Mouse (Mus musculus) mouse trophoblast stem cell (cell line): ENCODE measurements at regions not wholly inside any gene's neighbourhood (a gene's known extent, or its start where the extent isn't known, plus 50 kb on each side); places are given as distances from the start of the nearest gene placed in this dataset.

Experiments
- in situ Hi-C, 2 experiments: fragments of 300-500 bp; cut with MseI, MboI; formaldehyde crosslinking; loops; 2 replicates in 1 of 2; 3 replicates in 1 of 2; pipeline ENCODE4 v1.15.1; 2025

DNA sequence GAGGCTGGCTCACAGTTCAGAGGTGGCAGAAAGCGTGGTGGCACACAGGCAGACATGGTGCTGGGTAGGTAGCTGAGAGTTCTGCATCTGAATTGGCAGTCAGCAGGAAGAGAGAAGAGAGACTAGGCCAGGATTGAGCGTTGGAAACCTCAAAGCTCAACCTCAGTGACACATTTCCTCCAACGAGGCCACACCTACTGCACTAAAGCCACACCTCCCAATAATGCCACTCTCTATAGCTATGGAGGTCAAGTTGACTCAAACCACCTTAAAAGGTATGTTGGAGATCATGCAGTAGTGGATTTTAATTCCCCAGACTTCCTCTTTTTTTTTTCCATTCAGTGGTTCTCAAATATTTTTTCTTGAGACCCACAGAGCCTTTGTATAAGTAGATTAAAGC lies 57.1 kb downstream of the Ccdc54 start:
- in situ Hi-C loops = loop anchor here in 1 of 2 experiments (5.0 kb wide), 1 partner anchor 203 kb away; no protein-coding TSS in a partner anchor

DNA sequence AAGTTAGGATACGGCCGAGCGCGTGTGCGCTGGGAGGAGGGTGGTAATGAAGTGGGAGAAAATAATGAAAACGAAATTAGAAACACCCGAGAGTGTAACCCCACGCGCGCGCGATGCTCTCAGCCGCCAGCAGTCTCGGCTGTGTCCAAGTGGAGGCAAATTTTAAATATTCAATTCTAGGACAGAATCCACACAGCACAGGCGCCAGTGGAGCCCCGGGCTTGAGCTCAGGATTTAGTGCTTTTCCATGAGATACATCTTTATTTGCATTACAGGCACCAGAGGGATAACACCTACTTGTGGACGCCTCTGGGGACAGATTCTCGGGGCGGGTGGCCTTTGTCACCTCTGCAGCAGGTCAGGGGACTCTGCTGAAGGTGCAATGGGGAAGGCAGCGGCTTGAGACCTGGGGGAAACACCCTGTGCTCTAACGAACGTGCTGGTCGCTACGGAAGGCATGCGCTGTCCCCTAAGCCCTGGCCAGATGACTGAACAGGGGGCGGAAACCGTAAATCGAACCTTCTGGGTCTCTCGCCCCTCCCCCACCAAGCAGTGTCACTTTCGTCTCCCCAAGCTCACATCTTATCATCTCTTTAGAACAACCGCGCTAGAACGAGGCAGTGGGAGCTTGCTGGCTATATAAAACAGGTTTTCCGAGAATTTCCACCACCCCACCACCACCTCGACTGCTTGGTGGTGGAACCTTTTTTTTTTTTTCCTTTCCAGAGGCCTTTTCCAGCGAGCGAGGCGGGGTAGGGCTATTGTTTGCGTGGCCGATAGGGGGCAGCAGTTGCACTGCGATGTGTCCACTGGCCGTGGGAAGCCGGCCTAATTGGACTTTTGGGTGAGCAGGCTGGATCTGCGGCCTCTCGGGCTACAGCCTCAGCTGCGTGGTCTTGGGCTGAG lies 61.2 kb downstream of the Ccdc54 start:
- in situ Hi-C loops = loop anchor here (5.0 kb wide), 2 partner anchors 102 to 208 kb away; no protein-coding TSS in a partner anchor

DNA sequence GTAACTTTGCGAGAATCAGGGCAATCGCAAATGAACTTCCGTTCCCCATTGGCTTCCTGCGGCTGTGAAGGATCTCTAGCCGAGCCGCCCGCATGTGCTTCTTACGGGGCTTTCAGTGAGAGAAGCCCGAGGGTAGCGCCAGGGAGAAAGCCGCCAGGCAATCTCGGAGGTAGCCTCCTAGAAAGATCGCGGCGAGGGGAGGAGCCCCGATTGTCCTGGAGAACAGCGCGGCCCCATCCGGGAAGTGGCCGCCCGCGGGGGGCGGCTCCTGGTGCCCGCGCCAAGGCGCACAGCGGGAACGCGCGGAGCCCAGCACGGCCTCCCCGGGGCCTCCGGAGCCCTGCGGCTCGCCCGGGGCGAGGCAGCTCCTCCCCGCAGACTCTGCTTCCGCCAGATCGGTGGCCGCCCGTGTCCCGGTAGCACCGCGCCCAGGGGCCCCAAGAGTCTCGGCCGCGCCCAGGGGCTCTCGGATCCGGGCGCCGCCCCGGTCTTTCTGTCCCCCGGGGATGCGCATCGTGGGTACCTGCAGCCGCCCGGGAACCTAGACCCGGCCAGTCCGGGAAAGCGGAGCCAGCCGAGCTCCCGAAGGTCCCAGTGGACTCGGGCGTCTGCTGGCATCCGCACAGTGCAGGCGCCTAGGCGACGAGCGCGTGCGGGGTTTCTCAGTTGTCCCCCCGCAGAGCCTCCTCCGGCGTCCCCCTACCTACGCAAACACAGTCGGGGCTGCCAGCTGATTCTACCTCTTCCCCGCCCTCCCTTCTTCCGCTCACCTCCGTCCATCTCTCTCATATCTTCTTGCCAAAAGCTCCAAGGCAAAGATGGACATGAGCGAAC lies 62.1 kb downstream of the Ccdc54 start:
- in situ Hi-C loops = loop anchor here in 1 of 2 experiments (5.0 kb wide), 2 partner anchors 102 to 208 kb away; no protein-coding TSS in a partner anchor

DNA sequence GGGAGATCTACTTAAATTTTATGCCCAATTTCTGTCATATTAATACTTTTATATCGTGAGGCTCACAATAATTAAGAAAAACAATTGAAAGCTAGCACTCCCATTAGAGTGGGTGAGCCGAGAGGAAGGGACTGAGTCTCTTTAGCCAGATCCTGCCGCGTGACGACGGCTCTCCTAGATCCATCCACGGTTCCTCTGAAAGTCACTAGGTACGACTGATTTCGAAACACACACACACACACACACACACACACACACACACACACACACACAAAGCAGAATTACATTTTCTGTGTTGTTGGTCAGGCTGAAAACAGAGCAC lies 62.6 kb downstream of the Ccdc54 start:
- in situ Hi-C loops = loop anchor here in 1 of 2 experiments (5.0 kb wide), 2 partner anchors 101 to 209 kb away; no protein-coding TSS in a partner anchor

DNA sequence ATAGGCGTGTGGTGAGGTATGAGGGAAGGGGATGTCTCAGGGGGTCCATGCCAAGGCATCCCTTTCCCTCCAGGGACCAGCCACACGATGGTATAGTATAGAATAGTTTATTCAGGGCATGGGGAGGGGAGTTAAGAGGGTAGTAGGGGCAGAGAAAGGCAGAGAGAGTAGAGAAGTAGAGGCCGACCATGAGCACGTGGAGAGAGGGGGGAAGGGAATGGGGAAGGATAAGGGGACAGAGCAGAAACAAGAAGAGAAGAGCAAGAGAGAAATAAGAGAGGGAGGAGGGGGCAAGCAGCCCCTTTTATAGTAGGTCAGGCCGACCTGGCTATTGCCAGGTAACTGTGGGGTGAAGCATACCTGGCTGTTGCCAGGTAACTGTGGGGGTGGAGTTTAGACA lies 64.0 kb downstream of the Ccdc54 start:
- in situ Hi-C loops = loop anchor here in 1 of 2 experiments (5.0 kb wide), 2 partner anchors 100 to 210 kb away; no protein-coding TSS in a partner anchor

DNA sequence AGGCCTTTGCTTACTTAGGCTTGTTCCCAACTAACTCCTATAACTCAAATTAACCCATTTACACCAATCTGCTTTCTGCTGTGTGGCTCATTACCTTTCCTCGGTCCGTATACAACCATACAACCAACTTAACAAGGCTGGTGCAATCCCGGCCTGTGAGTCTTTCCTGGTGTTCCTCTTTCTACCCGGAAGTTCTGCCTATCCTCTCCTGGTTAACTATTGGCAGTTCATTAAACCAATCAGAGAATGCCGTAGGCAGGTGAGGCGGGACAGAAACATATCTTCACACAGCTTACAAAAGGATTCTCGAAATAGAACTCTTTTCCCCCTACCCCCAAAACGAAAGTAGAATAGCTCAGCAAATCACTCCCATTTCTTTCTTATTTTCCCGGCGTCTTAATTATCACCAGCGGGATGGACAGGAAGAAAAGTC lies 65.0 kb downstream of the Ccdc54 start:
- in situ Hi-C loops = loop anchor here in 1 of 2 experiments (5.0 kb wide), 2 partner anchors 99 to 211 kb away; no protein-coding TSS in a partner anchor

DNA sequence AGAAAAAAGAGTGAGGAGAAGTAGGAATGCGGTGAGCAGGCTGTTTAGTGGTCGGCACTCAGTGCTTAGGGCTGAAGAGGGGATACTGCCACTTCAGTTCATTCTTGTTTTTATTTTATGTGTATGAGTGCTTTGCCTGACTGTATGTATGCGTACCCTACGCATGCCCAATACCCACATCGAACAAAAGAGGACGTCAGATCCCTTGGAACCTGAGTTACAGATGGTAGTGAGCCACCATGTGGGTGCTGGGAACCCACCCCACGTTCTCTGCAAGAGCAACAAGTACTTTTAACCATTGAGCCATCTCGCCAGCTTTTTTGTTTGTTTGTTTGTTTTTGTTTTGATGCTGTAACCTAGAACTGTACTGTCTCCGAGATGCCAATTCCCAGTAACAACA lies 65.5 kb downstream of the Ccdc54 start:
- in situ Hi-C loops = loop anchor here in 1 of 2 experiments (5.0 kb wide), 2 partner anchors 98 to 212 kb away; no protein-coding TSS in a partner anchor

DNA sequence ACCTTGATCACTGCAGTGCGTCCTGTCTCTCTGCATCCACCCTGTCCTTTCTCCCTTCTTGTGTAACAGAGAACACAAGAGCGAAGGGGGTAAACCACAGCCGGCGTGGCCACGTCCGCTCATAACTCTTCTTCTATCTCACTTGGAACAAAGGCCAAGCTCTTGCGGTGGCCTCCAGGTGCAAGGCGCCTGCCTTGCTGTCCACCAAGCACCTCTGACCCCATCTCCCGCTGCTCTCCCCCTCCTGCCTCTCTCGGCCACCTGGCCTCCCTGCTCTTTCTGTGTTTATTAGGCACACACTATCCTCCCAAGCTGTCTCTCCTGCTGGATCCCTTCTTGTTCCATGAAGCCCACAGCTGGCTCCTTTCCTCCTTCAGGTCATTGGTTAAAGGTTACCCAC lies 71.3 kb downstream of the Ccdc54 start:
- in situ Hi-C loops = no loop called here

DNA sequence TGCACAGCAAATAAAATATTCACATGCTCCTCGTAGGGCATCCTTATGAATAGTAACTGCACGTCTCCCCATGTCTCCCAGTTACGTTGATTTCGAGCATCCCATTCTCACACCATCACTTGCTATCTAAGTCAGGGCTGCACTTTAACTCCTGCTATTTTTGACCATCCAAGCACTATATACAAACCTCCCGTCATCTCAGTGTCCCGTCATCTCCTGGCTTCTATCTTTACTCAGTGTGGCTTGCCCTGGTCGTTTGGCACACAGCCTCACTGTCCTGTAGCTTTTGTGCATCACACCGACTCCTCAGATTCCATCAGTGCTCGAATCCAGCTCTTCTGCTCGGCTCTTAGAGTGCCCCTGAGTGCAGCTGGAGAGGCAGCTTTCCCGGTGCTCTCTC lies 74.4 kb downstream of the Ccdc54 start:
- in situ Hi-C loops = no loop called here

DNA sequence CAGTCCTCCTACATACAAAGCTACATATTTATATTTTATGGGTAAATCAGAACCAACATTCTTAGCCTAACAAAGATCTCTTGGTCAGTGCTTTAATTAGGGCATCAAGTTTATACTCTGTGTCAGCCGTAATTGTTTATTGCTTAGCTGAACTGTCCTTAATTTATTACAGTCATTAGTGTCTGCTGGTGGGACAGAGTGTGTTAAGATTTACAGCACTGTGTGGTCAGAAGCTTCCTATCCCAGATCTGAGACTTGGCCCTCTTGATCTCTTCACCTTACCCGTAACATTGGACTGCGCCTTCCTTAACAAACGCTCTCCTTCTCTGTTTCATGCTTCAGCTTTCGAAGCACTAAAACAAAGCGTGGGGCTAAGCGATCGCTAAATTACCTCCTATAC lies 75.9 kb downstream of the Ccdc54 start:
- in situ Hi-C loops = no loop called here

DNA sequence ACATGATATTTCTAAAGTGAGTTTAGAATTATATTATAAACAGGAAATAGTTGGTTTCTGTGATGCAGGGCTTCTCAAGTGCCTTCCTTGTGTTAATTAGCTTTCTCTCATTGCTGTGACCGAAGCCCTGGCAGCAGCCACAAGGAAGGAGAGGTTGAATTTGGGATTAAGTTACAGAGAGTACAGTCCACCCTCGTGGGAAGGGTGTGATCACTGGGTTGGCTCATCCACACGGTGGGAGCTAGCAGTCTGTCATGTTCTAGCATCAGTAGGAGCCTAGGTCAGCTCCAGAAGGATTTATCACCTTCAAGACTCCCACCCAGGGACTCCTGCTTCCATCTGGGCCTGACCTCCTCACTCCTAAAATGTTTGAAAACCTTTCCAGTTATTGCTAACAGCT lies 78.9 kb downstream of the Ccdc54 start:
- in situ Hi-C loops = no loop called here

DNA sequence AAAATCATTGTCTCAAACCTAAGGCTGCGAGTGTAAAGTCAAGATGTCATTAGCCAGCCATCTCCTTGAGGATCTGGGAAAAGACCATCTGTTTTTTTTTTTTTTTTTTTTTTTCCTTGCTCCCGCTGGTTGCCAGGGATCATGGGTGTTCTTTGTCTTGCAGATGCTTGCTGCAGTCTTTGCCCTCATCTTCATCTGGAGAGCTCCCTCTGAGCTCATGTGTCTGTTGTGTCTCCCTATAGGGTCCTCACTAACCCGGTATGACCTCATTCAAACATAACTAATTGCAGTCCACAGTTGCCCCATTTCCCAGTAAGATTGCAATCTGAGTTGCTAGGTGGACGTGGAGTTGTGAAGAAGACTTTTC lies 77.3 kb upstream of the Bbx start:
- in situ Hi-C loops = no loop called here

DNA sequence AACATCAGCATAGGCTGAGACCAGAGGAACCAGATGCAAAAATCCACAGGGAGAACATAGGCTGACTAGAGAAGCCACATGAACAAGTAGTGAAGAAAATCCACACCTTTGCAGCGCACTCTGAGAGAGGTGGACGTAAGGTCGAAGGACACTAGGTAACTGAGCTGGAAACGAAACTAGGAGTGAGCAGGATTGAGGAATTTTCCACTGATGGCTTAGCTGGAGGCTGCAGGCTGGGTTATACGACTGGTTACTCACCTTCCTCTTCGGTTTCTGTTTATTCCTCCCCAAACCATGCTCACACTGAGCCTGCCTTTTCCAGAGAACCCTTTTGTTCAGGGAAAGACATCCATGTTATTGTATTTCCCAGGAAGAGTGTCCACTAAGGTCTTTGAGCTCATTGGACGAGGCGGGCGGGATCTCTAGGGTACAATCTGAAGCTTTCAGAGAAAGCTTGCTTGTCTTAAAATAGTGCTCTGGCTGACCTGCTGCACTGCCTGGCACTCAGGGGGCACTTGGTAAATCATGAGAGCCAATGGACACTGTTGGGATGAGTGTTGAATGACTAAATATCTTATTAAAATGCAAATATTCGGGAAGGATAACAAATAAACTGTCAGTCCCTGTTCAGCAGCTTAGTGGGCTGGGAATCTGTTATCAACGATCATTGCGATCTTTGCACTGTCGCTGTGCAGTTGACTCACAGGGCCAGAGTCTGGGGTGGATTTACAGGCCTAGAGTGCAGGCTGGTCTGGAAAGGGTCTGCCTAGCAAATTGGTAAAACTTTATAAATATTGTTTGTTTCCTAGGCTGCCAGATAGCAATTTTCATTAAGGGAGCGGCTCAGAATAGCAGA lies 76.7 kb upstream of the Bbx start:
- in situ Hi-C loops = no loop called here

DNA sequence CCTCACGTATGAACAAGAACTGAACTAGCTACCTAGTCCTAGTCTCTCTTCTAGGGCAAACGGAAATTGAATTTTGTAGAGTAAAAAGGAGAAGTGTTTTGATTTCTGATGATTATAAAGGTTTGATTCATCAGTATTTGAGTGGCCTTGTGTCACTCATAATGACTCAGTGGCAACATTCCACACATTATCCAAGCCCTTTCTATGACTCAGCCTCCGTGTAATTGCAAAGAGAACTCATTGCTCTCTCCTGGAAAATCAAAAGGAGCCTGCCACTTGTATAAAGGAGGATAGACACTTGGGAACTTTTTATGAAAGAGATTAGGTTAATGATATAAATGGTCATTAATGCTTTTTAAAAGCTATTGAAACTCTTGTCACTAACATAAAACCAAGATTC lies 72.4 kb upstream of the Bbx start:
- in situ Hi-C loops = no loop called here

DNA sequence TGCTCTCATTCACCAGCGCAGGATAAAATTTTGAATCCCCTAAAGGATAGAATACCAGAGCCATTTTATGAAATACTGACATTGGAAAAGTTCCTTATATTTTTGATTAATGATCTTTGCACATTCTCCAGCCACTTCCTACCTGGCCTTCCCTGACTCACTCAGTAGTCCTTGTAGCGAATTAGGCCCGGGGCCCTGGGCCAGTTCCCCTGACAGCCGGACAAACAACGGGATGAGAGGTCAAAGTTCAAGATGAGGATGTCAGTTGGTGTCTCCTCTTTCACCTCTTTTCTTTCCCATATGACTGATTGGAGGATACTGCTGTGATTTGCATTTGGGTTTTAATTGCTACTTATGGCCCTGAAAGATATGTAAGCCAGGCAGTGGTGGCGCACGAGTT lies 66.7 kb upstream of the Bbx start:
- in situ Hi-C loops = no loop called here

DNA sequence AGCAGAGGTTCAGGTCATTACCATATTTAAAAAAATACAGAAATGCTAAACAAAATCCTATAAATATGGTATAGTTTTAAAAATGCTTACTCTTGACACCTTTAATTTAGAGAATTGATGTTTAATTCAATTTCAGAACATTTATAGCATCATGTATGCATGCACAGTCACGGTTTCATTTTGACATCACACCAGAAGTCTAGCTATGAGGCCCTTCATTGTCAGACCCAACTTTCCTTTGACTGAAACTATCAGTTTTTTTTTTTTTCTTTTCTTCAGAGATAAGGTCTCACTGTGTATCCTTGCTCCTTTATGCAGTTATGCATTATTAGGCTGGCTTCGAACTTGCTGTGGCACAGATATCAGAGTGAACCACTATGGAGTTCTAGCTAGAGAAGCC lies 61.5 kb upstream of the Bbx start:
- in situ Hi-C loops = no loop called here

DNA sequence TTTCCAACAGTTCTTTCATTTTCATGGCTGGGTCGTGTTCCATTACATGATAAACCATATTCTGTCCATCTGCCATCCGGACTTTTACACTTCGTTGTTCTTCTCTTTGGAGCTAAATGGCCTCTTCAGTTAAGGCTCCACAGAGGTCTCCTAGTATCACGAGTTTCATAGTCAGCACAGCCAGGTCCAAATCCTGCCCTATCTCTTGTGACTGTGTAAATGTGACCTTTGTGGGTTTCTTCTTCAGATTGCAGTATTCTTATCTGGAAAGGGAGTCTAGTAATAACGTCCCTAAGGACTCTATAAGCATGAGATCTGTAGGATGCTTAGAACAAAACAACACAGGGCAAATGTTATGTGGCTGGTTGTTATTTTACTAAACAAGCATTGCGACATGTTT lies 57.1 kb upstream of the Bbx start:
- in situ Hi-C loops = no loop called here

DNA sequence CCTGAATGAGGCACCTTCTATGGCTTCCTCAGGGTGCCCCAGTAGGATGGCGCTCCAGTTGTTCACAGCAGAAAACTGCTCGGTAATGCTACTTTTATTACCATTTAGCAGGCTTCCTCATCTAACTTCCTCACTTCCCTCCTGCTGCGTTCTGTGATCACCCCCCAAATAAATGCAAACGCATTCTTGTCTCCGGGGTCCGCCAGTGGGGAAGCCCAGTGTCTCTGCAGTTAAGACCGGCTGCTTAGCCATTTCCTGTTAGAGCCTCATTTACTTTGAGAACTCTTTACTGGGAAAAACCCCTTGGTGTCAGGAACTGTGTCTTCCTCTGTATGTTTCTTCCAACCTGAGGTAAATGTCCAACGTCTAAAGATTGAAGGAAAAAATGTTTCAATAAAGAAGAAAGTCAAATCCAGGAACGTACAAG lies 50.2 kb upstream of the Bbx start:
- in situ Hi-C loops = no loop called here
